Mouse (Mus musculus) olfactory bulb, adult 2 months (tissue): ENCODE measurements around the gene Mapk1ip1l.

Experiments
- CTCF ChIP-seq: fragments of 200-500 bp; IDR thresholded peaks from 2 replicates; pipeline ENCODE4 v1.5.1; 2012; ENCODE audit warnings: low read depth, mild to moderate bottlenecking, low read length, moderate library complexity; ENCODE audit not compliant: insufficient read depth
- POLR2A ChIP-seq: fragments of 200-500 bp; IDR thresholded peaks from 2 replicates; pipeline ENCODE4 v1.6.1; 2012; ENCODE audit warnings: mild to moderate bottlenecking, low read depth, low read length, moderate library complexity; ENCODE audit not compliant: insufficient read depth

DNA sequence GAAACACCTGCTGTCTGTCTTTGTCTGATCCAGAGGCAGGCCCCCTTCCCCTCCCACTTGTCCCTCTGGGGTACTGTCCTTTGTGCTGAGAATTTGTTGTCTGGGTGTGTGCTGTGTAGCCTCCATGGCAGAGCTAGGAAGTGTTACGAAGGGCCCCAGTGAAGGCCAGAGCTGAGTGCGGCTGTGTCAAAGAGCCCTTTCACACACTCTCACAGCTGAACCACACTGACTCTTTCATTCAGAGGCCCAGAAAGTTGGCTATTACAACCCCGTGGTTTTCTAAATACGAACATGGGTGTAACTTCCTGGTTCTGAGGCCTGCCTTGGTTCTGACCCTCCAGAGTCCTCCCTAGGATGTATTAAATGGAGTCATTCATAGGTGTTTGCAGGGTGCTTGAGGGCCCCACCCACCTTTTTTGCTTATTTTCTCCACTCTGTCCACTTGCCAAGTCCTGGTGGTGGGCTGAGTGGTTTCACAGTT is 43.8 kb downstream of the Mapk1ip1l start:
- TF ChIP-seq CTCF (no peak), POLR2A (no peak)
